Mouse (Mus musculus) stomach, postnatal 0 days (tissue): ENCODE results near the gene Polr1a. TPM values are rescaled to one million over a fixed set of nuclear protein-coding genes. Genes with fewer than 3 reads are reported as not detected.
A peak's percentile ranks its signal among the peaks of the same experiment; 100 is the strongest.

Experiments used
- ATAC-seq: fragments of 200-750 bp; cut with Nextera tagmentation; 2 replicates; pipeline ENCODE4 v1.8.0; 2017; ENCODE audit not compliant: low FRiP score, low TSS enrichment
- DNase-seq: peaks from one replicate; pipeline ENCODE4 v3.0.0-alpha.2; 2016; ENCODE audit warnings: low spot score
- H3K27ac ChIP-seq: fragments of 300-500 bp; sonication (generic); replicated peaks from 2 replicates; pipeline ENCODE4 v1.5.1; 2014; ENCODE audit warnings: mild to moderate bottlenecking, control low read depth
- H3K27me3 ChIP-seq: fragments of 300-500 bp; sonication (generic); 2 replicates; pipeline ENCODE4 v1.6.1; 2014; ENCODE audit warnings: low read length; ENCODE audit not compliant: control insufficient read depth, insufficient read depth
- H3K36me3 ChIP-seq: fragments of 300-500 bp; sonication (generic); 2 replicates; pipeline ENCODE4 v1.6.1; 2014; ENCODE audit warnings: low read length, mixed read lengths; ENCODE audit not compliant: control insufficient read depth, insufficient read depth
- H3K4me1 ChIP-seq: fragments of 300-500 bp; sonication (generic); replicated peaks from 2 replicates; pipeline ENCODE4 v1.6.1; 2014; ENCODE audit warnings: antibody characterized with exemption; ENCODE audit not compliant: control insufficient read depth, insufficient read depth
- H3K4me2 ChIP-seq: fragments of 300-500 bp; sonication (generic); replicated peaks from 2 replicates; pipeline ENCODE4 v1.6.1; 2014; ENCODE audit warnings: low read depth, mild to moderate bottlenecking, control low read depth, moderate library complexity
- H3K4me3 ChIP-seq: fragments of 300-500 bp; sonication (generic); 2 replicates; pipeline ENCODE4 v1.5.1; 2014; ENCODE audit warnings: low read depth, low read length, control low read depth
- H3K9ac ChIP-seq: fragments of 300-500 bp; sonication (generic); 2 replicates; pipeline ENCODE4 v1.6.1; 2014; ENCODE audit warnings: mild to moderate bottlenecking, low read length, control low read depth, mixed read lengths
- H3K9me3 ChIP-seq: fragments of 300-500 bp; sonication (generic); 2 replicates; pipeline ENCODE4 v1.6.1; 2016; ENCODE audit warnings: low read length; ENCODE audit not compliant: control insufficient read depth
- CTCF ChIP-seq: IDR thresholded peaks from 2 replicates; pipeline ENCODE4 v1.5.1; 2016; ENCODE audit warnings: antibody characterized with exemption, low read depth, mild to moderate bottlenecking, moderate library complexity
- EP300 ChIP-seq: optimal IDR thresholded peaks from 2 replicates; pipeline ENCODE3; 2016; ENCODE audit warnings: antibody characterized with exemption
- WGBS: fragments of 180-500 bp; shearing (Covaris S2); extraction: QIAGEN DNeasy Blood & Tissue Kit; methylation state at CpG from one replicate; pipeline ENCODE4 v1.1.7; 2014; 5-methylcytosine and 5-hydroxymethylcytosine counted together
- polyA plus RNA-seq: library from polyadenylated mRNA; unstranded; fragments of >200 nt; fragmentation: Nextera tagmentation; extraction: Ambion mirVana; gene quantifications from 2 replicates; pipeline ENCODE4 v1.2.1, GENCODE M21; 2015

Polr1a gene
- polyA plus RNA-seq, 1 experiment from 2014 or later, result 8.4 TPM

DNA sequence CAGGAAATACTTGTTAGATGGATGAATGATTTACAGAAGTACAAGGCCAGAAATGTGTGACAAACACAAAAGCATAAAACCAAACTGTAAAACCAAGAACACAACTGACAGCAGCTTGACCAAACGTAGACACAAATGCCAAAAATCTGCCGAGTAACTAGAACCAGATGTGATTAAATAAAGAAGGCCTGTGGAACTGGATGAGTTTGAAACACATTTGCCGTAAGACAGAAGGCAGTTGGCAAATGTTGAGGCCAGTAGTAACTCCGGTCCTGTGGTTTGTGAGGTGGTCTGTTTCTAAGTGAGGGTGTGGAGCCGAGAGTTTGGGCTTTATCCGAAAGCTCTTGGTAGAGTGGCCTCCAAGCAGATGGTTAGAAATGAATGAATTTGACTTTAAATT is 32.1 kb downstream of the Polr1a start:
- no peak overlapping the region for H3K4me2 ChIP-seq

DNA sequence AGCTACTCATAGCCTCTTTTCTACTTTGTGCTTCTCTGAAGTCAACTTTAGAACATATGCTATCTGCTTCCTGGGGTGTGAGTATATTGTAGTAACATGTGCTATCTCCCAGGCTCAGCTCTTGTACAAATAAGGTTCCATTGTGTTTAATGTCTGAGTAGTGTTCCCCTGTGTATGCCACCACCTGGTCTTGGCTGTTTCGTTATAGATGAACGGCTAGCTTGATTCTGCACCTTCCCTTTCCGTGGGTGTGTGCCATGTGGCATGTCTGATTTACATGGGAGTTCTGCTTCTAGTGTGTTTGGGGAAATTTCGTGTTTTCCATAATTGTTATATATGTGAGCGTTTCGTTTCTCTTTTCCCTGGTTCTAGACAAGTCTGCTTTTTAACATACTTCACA is 36.2 kb downstream of the Polr1a start:
- Histone ChIP-seq H3K4me1 (no peaks in the 10 kb centered on the region), H3K27me3 (no peaks in the 10 kb centered on the region)
- WGBS, result 68% methylated on average over 6 of the region's 6 CpGs

More for the DNA sequence above, 32.1 kb downstream of the Polr1a start:
- Histone ChIP-seq H3K4me3 (no peak overlapping the region), H3K27ac (no peak overlapping the region), H3K4me1 (no peaks in the 10 kb centered on the region), H3K9me3 (no peaks in the 10 kb centered on the region), H3K9ac (no peak overlapping the region), H3K36me3 (peaks cover 14% of the 10 kb centered on the region), H3K27me3 (no peaks in the 10 kb centered on the region)
- 62% methylated on average over 6 of the region's 6 CpGs for WGBS
- no peak for TF ChIP-seq CTCF
- no peak for TF ChIP-seq EP300
- ATAC-seq (no peak), DNase-seq (no peak)

DNA sequence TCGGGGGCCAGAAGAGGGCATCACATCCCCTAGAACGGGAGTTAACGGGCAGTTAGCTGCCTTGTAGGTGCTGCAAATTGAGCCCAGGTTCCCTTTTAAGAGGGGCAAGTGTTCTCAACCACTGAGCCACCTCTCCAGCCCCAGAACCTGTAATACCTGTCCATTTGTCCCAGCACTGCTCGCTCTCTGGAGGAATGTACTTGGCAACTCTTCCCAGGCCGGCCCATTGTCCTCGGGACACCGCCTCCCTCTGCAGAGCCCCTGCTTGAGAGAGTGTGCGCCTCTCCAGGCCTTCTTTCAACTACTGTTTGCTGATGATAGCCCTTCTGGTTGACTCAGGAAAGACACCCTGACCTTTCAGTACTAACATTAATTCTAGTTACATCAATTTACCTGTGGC is 37.3 kb downstream of the Polr1a start:
- Histone ChIP-seq H3K4me2 (no peak overlapping the region), H3K27me3 (no peaks in the 10 kb centered on the region), H3K36me3 (peaks cover 5% of the 10 kb centered on the region), H3K4me3 (no peak overlapping the region), H3K4me1 (no peaks in the 10 kb centered on the region), H3K27ac (no peak overlapping the region), H3K9ac (no peak overlapping the region), H3K9me3 (no peaks in the 10 kb centered on the region)
- no peak for DNase-seq
- TF ChIP-seq CTCF, result no peak; the same call in 1 of the 2 replicates
- no peak for TF ChIP-seq EP300
- ATAC-seq, result no peak
- 75% methylated on average over 8 of the region's 8 CpGs for WGBS

More for the DNA sequence above, 36.2 kb downstream of the Polr1a start:
- DNase-seq (no peak), ATAC-seq (peak; percentile 54; the same call in 1 of the 2 replicates)
- no peak overlapping the region for H3K27ac ChIP-seq
- H3K4me3 ChIP-seq, result no peak overlapping the region
- TF ChIP-seq CTCF, result no peak
- no peak for TF ChIP-seq EP300
- peaks cover 4% of the 10 kb centered on the region for H3K36me3 ChIP-seq
- no peak overlapping the region for H3K9ac ChIP-seq
- no peak overlapping the region for H3K4me2 ChIP-seq
- H3K9me3 ChIP-seq, result no peaks in the 10 kb centered on the region

- no peak for ATAC-seq
- DNase-seq, result no peak
- no peaks in the 10 kb centered on the region for H3K4me1 ChIP-seq
- H3K9ac ChIP-seq, result no peak overlapping the region
- H3K4me3 ChIP-seq, result no peak overlapping the region
- no peak overlapping the region for H3K27ac ChIP-seq
- TF ChIP-seq CTCF (no peak), EP300 (no peak)
- H3K27me3 ChIP-seq, result no peaks in the 10 kb centered on the region
- 84% methylated on average over 3 of the region's 3 CpGs for WGBS
- H3K9me3 ChIP-seq, result no peaks in the 10 kb centered on the region
- peaks cover 7% of the 10 kb centered on the region for H3K36me3 ChIP-seq
- no peak overlapping the region for H3K4me2 ChIP-seq
Measured at GRCm38 (mm10) chr6:71949721-71950120, 40.9 kb downstream of the Polr1a start.

GRCm38 (mm10) chr6:71950592-71950991 is 41.7 kb downstream of the Polr1a start:
- DNase-seq (peak; percentile 31), ATAC-seq (peak; percentile 65; the same call in 1 of the 2 replicates)
- no peak overlapping the region for H3K4me2 ChIP-seq
- no peak overlapping the region for H3K4me3 ChIP-seq
- TF ChIP-seq CTCF, result no peak
- no peak for TF ChIP-seq EP300
- H3K4me1 ChIP-seq, result no peaks in the 10 kb centered on the region
- H3K27ac ChIP-seq, result no peak overlapping the region
- peaks cover 7% of the 10 kb centered on the region for H3K36me3 ChIP-seq
- 58% methylated on average over 3 of the region's 3 CpGs for WGBS
- no peaks in the 10 kb centered on the region for H3K27me3 ChIP-seq
- no peaks in the 10 kb centered on the region for H3K9me3 ChIP-seq
- no peak overlapping the region for H3K9ac ChIP-seq

DNA sequence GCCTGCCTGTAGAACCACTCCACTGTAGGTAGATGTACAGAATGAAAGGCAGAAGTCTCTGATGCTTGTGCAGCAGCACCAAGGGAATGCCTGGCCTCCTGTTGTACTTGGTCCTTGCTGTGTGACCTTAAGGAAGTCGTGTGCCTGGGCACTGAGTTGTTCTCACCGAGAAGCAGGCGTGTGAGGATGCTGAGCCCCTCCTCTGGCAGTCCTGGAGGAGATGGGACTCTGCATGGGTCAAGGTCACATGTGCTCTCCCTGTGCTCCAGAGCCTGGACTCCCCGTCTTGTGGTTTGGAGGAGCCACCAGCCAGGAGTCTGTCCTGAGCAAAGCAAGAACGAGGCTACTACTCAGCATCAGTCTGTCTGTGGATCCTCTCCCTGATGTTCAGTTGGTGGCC is 42.3 kb downstream of the Polr1a start:
- Histone ChIP-seq H3K36me3 (peaks cover 7% of the 10 kb centered on the region), H3K9me3 (no peaks in the 10 kb centered on the region), H3K4me2 (no peak overlapping the region), H3K4me3 (no peak overlapping the region), H3K27me3 (no peaks in the 10 kb centered on the region), H3K27ac (no peak overlapping the region), H3K9ac (no peak overlapping the region), H3K4me1 (no peaks in the 10 kb centered on the region)
- TF ChIP-seq EP300, result no peak
- TF ChIP-seq CTCF, result no peak
- 86% methylated on average over 5 of the region's 5 CpGs for WGBS
- ATAC-seq (no peak), DNase-seq (no peak)
